Mouse (Mus musculus) gastrocnemius, postnatal 14 days (tissue): ENCODE results near the gene Renbp. TPM values are rescaled to one million over a fixed set of nuclear protein-coding genes. Genes with fewer than 3 reads are reported as not detected.

Experiments used
- total RNA-seq, 2 experiments: library from RNA; stranded (reverse); gene quantifications; 2 replicates each; pipeline ENCODE4 v1.2.3; 2021

The Renbp gene
- total RNA-seq, 2 experiments from 2014 or later: 3.8 to 4.2 TPM

Other genes with a start within 250 kb of the Renbp start
- gene Bcap31, start 214.7 kb downstream of the Renbp start, total RNA-seq: 10 to 100 TPM; 60.5 to 68.8 TPM
- 10 to 100 TPM; 22.2 to 22.9 TPM for gene Abcd1, start 214.3 kb downstream of the Renbp start, total RNA-seq
- gene Plxnb3, start 173.8 kb downstream of the Renbp start, total RNA-seq: 1 to 10 TPM; 1.2 to 1.8 TPM
- 10 to 100 TPM; 66.3 to 93.3 TPM for gene Srpk3, start 156.4 kb downstream of the Renbp start, total RNA-seq
- gene Idh3g, start 144.0 kb downstream of the Renbp start, total RNA-seq: 100 to 1,000 TPM; 305 to 363 TPM
- 10 to 100 TPM; 83.7 to 89.5 TPM for gene Ssr4, start 143.8 kb downstream of the Renbp start, total RNA-seq
- 1 to 10 TPM; 1.7 to 2.2 TPM for gene Pdzd4, start 105.9 kb downstream of the Renbp start, total RNA-seq
- gene Avpr2, start 38.7 kb downstream of the Renbp start, total RNA-seq: not detected
- gene L1cam, start 34.7 kb downstream of the Renbp start, total RNA-seq: 1 to 10 TPM; 1.4 to 1.5 TPM
- under 1 TPM; 0.55 to 0.66 TPM for gene Arhgap4, start 9.0 kb downstream of the Renbp start, total RNA-seq
- gene Naa10, start 8.9 kb downstream of the Renbp start, total RNA-seq: 10 to 100 TPM; 58.8 to 66.1 TPM
- gene Hcfc1, start 35.5 kb upstream of the Renbp start, total RNA-seq: 10 to 100 TPM; 39.9 to 43.9 TPM
- gene Irak1, start 93.1 kb upstream of the Renbp start, total RNA-seq: 10 to 100 TPM; 40.3 to 41.2 TPM
- gene Opn1mw, start 196.6 kb upstream of the Renbp start, total RNA-seq: not detected
- 10 to 100 TPM; 25.6 to 30.4 TPM for gene Mecp2, start 204.5 kb upstream of the Renbp start, total RNA-seq
- not detected for gene Tex28, start 237.0 kb upstream of the Renbp start, total RNA-seq
- gene Tktl1, start 246.4 kb upstream of the Renbp start, total RNA-seq: not detected